Mouse (Mus musculus) spleen, postnatal 36 days (tissue): ENCODE data around the gene Tnfrsf11a.
A peak's percentile ranks its signal among the peaks of the same experiment; 100 is the strongest.
"Not testable (repeated sequence)": the region's sequence is repeated elsewhere in the genome, so short reads cannot be mapped to it uniquely, and the experiment has no call there.

Source experiments
- DNase-seq, 2 experiments: peaks; one replicate each; pipeline ENCODE4 v3.0.0; 2022; ENCODE audit warnings: low spot score in 2 of 2, mixed read lengths in 1 of 2

The Tnfrsf11a gene

DNA sequence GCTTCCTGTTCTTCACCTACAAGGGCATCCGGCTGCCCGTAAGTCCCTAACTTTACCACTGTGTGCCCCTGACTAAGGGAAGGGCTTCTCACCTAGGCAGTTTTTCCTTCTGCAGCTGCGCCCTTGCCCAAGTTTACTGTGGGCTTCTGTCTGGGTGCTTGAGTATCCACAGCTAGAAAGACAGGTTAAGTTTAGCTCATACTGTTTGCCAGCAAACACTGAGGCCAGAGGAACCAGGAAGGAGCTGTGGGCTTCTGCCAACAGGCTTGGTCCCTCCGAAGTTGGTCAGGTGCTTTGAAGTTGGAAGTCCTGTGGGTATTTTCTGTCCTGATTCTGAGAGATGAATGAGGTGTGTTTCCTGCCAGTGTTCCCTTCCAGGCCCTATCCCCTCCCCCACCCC, 4.6 kb downstream of the Tnfrsf11a start:
- no peak for DNase-seq

GRCm38 (mm10) chr1:105786731-105787357, 6.3 kb downstream of the Tnfrsf11a start:
- DNase-seq: peak; percentile 32 to 44

DNA sequence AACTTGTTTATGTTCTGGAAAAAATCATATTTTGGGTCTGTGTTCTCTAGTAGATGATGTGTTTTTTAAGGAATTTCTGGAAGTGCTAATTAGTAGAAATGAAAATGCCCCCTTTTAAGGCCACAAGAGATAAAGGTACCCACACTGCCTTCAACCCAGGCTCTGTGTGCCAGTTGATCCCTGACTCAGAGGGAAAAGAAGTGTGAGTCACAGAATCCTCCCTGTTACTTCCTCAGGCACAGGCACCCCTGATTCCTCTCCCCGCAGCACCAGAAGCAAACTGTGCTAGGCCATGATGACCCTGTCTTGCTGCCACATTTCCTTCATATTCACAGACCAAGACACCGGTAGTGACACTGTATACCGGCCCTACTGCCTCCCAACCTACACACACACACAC, 9.6 kb downstream of the Tnfrsf11a start:
- no peak for DNase-seq

DNA sequence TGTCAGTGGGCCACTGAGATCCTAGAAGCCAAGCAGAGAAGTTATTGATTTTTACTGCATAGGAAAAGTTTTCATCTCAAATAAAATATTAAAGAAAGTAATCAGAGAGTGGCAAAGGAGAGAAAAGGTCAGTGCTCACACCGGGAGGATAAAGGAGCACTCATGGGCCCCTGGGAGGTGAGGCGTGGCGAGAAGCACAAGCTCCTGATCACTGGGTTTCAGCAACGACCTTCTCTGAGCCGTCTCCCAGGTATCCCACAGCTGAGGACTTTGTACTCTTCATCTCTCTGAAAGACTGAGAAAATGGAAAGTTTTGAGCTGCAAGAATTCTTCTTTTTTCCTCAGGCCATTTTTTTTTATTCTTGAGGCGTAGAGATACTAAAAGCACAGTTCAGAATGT, 14.2 kb downstream of the Tnfrsf11a start:
- no peak for DNase-seq

DNA sequence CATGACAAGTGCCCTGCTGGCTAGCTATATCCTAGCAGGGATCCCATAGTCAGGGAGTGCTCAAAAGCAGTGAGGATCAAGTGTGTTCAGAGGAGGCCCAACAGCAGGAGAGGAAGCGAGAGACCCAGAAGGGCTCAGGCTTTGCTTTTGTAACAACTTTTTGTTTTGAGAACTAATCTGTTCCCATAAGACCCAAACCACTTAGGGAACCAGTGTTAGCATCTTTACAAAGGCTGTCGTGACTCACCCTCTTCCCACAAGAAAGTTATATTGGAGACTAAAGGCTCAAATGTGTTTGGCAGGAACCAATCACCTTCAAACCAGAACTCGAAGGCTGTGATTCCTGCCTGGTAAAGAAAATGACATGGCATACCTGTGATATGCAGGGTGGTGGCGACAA, 15.2 kb downstream of the Tnfrsf11a start:
- DNase-seq: no peak

- no peak for DNase-seq
These were observed 20.1 kb downstream of the Tnfrsf11a start for GRCm38 (mm10) chr1:105800570-105800969.

DNA sequence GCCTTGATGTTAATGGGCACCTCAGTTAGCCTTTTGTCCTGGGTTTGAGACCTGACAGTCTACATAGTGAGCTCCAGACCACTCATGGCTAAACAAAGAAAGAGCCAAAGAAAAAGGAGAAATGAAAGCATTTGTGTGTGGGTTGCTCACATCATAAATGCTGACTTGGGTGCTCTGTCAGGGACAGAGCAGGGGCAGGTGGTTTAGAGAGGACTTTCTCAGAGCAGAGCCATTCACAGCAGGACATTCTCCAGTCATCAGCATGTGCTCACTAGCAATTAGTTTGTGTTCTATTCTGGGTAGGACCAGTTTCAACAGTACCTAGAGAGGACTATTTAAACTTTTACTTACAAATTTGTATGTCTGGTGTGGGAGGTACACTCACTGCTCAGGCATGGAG, 20.7 kb downstream of the Tnfrsf11a start:
- DNase-seq: no peak

DNA sequence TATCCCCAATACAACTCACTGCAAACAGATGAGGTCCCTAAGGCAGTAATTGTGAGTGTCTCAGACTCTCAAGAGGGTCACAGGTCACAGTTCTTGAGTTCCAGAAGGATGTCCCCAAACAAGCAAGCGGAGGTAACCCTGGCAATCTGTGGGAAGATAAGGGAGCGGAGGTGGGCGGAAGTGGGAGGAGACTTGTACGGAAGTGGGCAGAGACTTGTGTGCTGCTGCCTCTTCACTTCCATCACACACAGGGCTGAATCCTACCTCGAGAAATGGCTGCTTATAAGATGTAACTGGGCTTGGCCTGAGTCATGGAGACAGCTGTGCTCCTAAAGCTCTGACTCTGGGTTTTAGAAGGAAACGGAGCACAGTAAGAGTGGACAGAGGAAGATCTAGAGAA, 22.4 kb downstream of the Tnfrsf11a start:
- no peak for DNase-seq

- no peak for DNase-seq
These were observed 23.8 kb downstream of the Tnfrsf11a start for GRCm38 (mm10) chr1:105804285-105804684.

DNA sequence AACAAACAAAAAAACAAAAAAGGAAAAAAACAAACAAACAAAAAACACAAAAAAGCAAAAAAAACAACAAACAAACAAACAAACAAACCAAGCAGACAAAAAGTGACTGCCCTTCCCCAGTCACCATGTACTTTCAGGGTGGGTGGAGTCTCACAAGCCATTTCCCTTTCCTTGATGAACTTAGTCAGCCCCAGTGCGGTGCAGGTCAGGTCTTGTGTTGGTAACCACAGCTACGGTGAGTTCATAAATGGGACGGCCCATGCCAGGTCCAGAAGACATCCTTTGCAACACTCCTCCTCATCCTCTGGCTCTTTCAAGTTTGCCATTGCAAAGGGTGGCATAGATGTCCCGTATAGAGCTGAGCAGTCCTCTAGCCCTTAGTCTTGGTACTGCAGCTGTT, 25.0 kb downstream of the Tnfrsf11a start:
- DNase-seq: no peak

DNA sequence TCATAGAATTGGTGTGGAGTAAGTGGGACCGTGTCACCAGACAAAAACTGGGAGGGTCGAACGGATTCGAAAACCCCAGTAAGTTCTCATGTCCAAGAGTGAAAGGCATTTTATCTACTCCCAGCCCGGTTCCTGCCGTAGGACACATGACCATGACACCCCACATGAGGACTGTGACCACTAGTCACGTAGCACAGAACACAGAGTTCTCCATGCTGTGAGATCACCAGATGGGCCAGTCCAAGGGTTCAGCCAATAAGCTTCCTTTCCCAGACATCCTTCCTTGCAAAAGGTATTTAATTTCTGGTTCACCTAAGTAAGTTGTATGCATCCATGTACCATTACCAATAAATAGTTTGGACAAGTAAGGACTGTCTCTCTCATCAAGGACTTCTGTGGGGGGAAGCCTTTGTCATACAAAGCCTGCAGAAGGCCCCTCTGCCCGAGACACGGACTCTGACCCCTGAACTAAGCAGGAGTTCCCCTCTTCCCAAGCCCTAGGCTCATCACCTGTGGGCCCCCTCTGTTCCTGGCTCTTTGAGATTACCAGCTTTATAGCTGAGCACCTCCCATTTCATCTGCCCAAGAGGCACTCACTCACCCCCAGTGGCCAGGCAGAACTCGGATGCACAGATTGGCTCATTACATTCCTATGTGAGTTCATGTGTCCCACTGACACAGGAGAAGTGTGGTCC, 26.7 kb downstream of the Tnfrsf11a start:
- no peak for DNase-seq

- not testable (repeated sequence) for DNase-seq
These were observed 31.5 kb downstream of the Tnfrsf11a start for GRCm38 (mm10) chr1:105812027-105812426.

DNA sequence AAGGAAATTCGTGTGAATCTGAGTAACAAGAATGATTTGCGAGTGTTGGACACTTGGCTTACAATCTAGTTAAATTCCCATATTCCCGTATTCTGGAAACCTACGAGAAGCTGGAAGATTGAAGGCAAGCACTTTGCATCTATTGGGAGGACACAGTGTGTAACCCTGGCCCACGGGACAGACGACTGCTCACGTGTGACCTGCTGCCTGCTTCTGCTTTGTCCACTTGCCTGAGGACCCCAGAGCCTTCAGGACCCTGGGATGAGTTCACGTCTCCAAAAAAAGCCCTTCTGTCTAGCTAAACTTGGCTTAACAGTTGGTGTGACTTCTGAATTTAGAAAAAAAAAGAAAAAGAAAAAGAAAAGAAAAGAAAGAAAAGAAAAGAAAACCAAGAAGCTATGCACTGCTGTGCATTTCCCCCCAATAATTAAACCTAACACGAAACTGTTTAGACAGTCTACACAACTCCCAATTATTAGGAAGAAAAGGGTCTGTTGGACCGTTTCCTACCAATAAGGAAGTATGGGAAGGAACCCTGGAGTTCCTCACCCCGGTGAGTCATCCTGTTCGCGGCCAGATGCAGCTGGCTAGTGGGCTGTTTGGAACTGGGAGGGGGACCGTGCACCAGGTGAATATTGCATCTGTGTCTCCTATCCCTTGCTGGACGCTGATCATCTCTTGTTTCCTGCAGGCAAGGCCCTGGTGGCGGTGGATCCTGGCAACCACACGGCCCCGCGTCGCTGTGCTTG, 32.6 kb downstream of the Tnfrsf11a start:
- DNase-seq: no peak

- DNase-seq: no peak
These were observed 33.2 kb downstream of the Tnfrsf11a start for GRCm38 (mm10) chr1:105813709-105814061.

- no peak for DNase-seq
These were observed 34.1 kb downstream of the Tnfrsf11a start for GRCm38 (mm10) chr1:105814402-105815270.

DNA sequence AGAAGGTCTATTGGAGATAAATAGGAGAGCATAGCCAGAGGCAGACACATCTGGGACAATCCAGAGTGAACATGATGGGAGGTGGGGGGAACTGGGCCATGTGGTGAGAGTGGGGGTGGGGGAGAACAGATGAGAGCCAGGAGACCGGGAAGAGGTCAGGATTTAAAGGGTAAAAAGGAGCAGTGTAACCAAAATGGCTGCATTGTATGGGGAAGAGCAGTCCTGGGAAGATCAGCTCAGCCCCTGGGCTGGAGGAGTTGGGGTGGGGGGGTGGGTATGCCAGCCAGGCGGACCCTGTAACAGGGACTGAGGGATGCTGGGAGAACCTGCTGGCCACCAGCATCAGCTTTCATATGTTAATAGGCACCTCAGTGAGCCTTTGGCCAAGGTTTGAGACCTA, 34.8 kb downstream of the Tnfrsf11a start:
- DNase-seq: no peak

DNA sequence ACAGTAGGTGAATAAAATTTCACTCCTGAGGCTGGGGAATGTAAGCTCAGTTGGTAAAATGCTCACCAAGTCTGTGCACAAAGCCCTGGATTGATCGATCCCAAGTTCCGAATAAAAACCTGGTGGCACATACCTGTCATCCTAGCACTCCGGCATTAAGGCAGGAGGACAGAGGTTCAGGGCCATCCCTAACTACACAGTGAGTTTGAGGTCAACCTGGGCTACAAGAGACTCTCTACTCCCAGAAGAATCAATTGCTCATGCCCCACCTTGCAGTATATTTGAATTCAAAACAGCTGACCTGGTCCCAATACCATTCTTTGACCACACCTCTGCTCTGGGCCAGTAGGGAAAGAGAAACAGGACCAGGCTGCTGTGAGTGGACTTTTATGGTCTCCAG, 35.2 kb downstream of the Tnfrsf11a start:
- DNase-seq: no peak

- no peak for DNase-seq
These were observed 38.5 kb downstream of the Tnfrsf11a start for GRCm38 (mm10) chr1:105819031-105819430.

GRCm38 (mm10) chr1:105819740-105820139, 39.2 kb downstream of the Tnfrsf11a start:
- DNase-seq: no peak

DNA sequence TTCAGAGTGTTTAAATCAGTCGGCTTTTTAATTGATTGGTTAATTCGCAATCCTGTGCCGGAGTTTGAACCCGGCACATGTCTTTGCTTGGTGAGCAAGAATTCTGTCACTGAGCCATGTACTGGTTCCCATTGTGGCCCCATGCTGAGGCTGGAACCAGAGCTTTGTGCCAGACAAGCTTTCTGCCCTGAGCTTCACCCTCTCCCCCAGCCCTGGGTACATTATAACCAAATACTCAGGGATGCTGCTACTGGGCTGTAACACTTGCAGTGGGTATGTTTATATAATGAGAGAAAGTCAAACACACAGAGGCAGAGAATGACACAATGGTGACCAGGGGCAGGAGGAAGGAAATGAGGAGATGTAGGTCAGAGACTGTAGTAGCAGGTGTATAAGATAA, 43.8 kb downstream of the Tnfrsf11a start:
- DNase-seq: no peak

- no peak for DNase-seq
These were observed 44.5 kb downstream of the Tnfrsf11a start for GRCm38 (mm10) chr1:105824980-105825379.

- DNase-seq: no peak
These were observed 46.9 kb downstream of the Tnfrsf11a start for GRCm38 (mm10) chr1:105827374-105827773.
